Mouse (Mus musculus) layer of hippocampus, adult 2 months (tissue): ENCODE data around the gene Ripor2. TPM values are rescaled to one million over a fixed set of nuclear protein-coding genes. Genes with fewer than 3 reads are reported as not detected.

Experiments
- DNase-seq, 2 experiments: peaks; one replicate each; pipeline ENCODE4 v3.0.0; 2022; ENCODE audit warnings: low spot score in 2 of 2
- H3K27ac ChIP-seq: fragments of 200-600 bp; 2 replicates; pipeline ENCODE4 v1.8.1; 2022
- H3K4me3 ChIP-seq: fragments of 200-600 bp; 2 replicates; pipeline ENCODE4 v1.8.1; 2022; ENCODE audit warnings: mild to moderate bottlenecking
- CTCF ChIP-seq: fragments of 200-600 bp; conservative IDR thresholded peaks from 2 replicates; pipeline ENCODE4 v1.8.1; 2022; ENCODE audit warnings: antibody characterized with exemption, mild to moderate bottlenecking, moderate library complexity
- long read RNA-seq, 2 experiments: library from polyadenylated mRNA; stranded (forward); transcript quantifications; one replicate each; pipeline ENCODE4 v2.0.0; 2021; ENCODE audit warnings: borderline mapping rate in 2 of 2
- total RNA-seq, 2 experiments: library from RNA; stranded (reverse); gene quantifications; 2 replicates each; pipeline ENCODE4 v1.2.3; 2021

Ripor2 gene
- 10 to 100 TPM; 72.0 to 77.6 TPM for total RNA-seq
- long read RNA-seq, experiment 1, full-length matches to known transcripts = 8 of 31 reads
- long read RNA-seq, experiment 1, partial matches to known transcripts = 2 of 31 reads
- long read RNA-seq, experiment 1, other reads (novel, unspliced or antisense) = 21 of 31 reads
- long read RNA-seq, experiment 2, full-length matches to known transcripts = 17 of 50 reads
- long read RNA-seq, experiment 2, partial matches to known transcripts = 13 of 50 reads
- long read RNA-seq, experiment 2, other reads (novel, unspliced or antisense) = 20 of 50 reads

- H3K27ac ChIP-seq = no peak within 1 kb of the TSS
- H3K4me3 ChIP-seq = no peak within 1 kb of the TSS
- no peak for TF ChIP-seq CTCF
- no peak for DNase-seq
Observed at GRCm38 (mm10) chr13:24581833-24582232, at the start of gene Ripor2. Ripor2 (plus strand) TSS chr13:24582189.

DNA sequence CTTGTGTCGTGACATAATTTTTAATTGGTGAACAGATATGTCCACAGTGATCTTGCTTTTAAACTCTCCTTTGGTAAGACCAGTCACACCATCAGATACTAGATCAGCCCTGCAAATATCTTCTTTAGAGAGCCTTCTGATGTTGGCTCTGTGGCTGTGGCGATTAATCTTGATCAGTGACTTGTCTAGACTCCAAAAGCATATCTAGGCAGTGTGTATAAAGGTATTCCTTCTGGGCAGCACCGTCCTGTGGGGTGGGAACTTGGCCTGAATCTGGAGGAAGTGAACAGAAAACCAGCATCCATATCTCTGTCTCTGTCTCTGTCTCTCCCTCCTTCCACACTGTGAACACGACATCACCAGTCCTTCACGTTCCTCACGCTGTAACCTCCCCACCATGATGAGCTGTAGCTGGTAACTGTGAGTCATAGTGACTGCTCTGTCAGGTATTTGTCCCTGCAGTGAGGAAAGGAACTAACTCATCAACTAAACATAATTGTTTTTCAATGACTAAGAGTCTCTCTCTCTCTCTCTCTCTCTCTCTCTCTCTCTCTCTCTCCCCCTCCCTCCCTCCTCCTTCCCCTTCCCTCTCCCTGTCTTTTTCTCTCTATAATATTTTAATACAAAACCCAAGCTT, 45.3 kb upstream of the Ripor2 start:
- TF ChIP-seq CTCF = no peak
- Histone ChIP-seq H3K4me3 (no peak overlapping the region), H3K27ac (no peak overlapping the region)
- DNase-seq = no peak

- no peak for DNase-seq
- TF ChIP-seq CTCF = no peak
Observed at GRCm38 (mm10) chr13:24538012-24538411, 44.0 kb upstream of the Ripor2 start.

DNA sequence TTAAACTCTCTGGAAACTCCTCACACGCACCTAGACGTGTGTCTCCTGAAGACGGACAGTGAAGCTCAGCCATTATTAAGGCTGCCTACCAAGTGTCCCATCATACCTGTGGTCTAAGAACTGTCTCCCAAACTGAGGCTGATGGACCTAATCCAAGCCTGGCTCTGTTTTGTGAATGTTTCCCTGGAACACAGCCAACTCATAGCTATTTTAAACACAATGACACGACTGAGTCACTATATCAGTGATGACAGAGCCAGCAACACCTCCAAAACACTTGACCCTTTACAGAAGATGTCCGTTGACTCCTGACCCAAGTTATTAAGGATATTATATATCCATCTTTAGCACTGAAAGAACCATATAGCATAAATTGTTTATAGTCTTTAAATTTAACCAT, 43.0 kb upstream of the Ripor2 start:
- no peak overlapping the region for H3K4me3 ChIP-seq
- no peak for DNase-seq
- no peak overlapping the region for H3K27ac ChIP-seq
- TF ChIP-seq CTCF = no peak

More at GRCm38 (mm10) chr13:24538012-24538411, 44.0 kb upstream of the Ripor2 start:
- H3K27ac ChIP-seq = no peak overlapping the region
- H3K4me3 ChIP-seq = no peak overlapping the region

- no peak for DNase-seq
- TF ChIP-seq CTCF = no peak
- H3K27ac ChIP-seq = no peak overlapping the region
- no peak overlapping the region for H3K4me3 ChIP-seq
Observed at GRCm38 (mm10) chr13:24545677-24546076, 36.3 kb upstream of the Ripor2 start.

GRCm38 (mm10) chr13:24546801-24547459, 35.1 kb upstream of the Ripor2 start:
- no peak for DNase-seq
- Histone ChIP-seq H3K4me3 (no peak overlapping the region), H3K27ac (no peak overlapping the region)
- no peak for TF ChIP-seq CTCF

- TF ChIP-seq CTCF = no peak
- DNase-seq = no peak
- H3K27ac ChIP-seq = no peak overlapping the region
- no peak overlapping the region for H3K4me3 ChIP-seq
Observed at GRCm38 (mm10) chr13:24548911-24549310, 33.1 kb upstream of the Ripor2 start.

- H3K27ac ChIP-seq = no peak overlapping the region
- no peak for TF ChIP-seq CTCF
- DNase-seq = no peak
- no peak overlapping the region for H3K4me3 ChIP-seq
Observed at GRCm38 (mm10) chr13:24551100-24551931, 30.7 kb upstream of the Ripor2 start.

DNA sequence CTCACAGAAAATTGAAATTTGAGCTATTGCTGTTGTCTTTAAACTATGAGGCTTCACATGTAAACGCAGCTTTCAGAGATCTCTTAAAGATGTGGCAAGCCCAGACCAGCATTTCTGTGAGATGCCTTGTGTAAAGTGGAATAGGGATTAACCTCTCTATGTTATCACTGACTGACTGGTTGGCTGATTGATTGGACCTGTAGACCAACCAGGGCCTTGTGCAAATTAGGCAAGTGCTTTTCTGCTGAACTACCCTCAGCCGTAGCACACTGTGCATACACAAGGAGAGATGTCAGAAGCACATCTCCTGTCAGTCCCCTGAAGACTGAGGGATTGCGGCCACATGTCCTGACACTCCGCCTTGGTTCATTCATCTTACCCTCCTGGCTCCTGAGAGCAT, 29.9 kb upstream of the Ripor2 start:
- no peak overlapping the region for H3K27ac ChIP-seq
- no peak overlapping the region for H3K4me3 ChIP-seq
- no peak for DNase-seq
- no peak for TF ChIP-seq CTCF

GRCm38 (mm10) chr13:24561391-24561790, 20.6 kb upstream of the Ripor2 start:
- Histone ChIP-seq H3K4me3 (no peak overlapping the region), H3K27ac (no peak overlapping the region)
- TF ChIP-seq CTCF = no peak
- DNase-seq = no peak

- H3K4me3 ChIP-seq = no peak overlapping the region
- H3K27ac ChIP-seq = no peak overlapping the region
- DNase-seq = no peak
- no peak for TF ChIP-seq CTCF
Observed at GRCm38 (mm10) chr13:24564706-24565105, 17.3 kb upstream of the Ripor2 start.

GRCm38 (mm10) chr13:24565230-24565949, 16.6 kb upstream of the Ripor2 start:
- DNase-seq = no peak
- no peak for TF ChIP-seq CTCF
- H3K27ac ChIP-seq = no peak overlapping the region
- no peak overlapping the region for H3K4me3 ChIP-seq
